ENCODE assay signal across 13 mouse cellular contexts in genomic region chr5:24968792-24969191, GRCm38 (mm10).
DNase-seq lines count a peak whose midpoint lies in the region; ATAC-seq and TF ChIP-seq lines count a peak whose summit lies in the region.
"Had no signal": no experiment of that assay in that cellular context is flagged by ENCODE, and none has a peak within 500 bp of the region (broad histone marks: within the 10 kb centered on the region; RNA-seq: fewer than 3 reads in every experiment).

No protein-coding gene starts in this region.

- no peak for TF ChIP-seq CTCF in liver, embryonic 14.5 days (IDR thresholded peaks at IDR 0.05; ENCODE audit: low read depth)

- no peak for ATAC-seq in hindbrain, embryonic 14.5 days (ENCODE audit: low FRiP score)
- no peak for ATAC-seq in hindbrain, embryonic 11.5 days (ENCODE audit: low FRiP score)
- ATAC-seq in hematopoietic stem cell, adult 5-6 weeks (replicated peaks in 1 of 2; ENCODE audit: insufficient read depth in 1 of 2, low FRiP score in 2 of 2, low TSS enrichment in 1 of 2, low read depth in 1 of 2, poor library complexity in 2 of 2, severe bottlenecking in 2 of 2), result 0 out of 4 replicates have a peak, but pooled peaks have one; percentile 7 to 8
- ATAC-seq in liver, embryonic 14.5 days (ENCODE audit: insufficient read depth), result peak; percentile 54; the same call in 1 of the 2 replicates
- peak; percentile 83; the same call in 1 of the 2 replicates for ATAC-seq in stomach, embryonic 16.5 days (ENCODE audit: insufficient read depth, low FRiP score)

- no peaks in the 10 kb centered on the region for H3K27me3 ChIP-seq in hindbrain, embryonic 14.5 days (ENCODE audit: control insufficient read depth, insufficient read depth, low read length)
- no peaks in the 10 kb centered on the region for H3K27me3 ChIP-seq in hindbrain, embryonic 11.5 days (ENCODE audit: control insufficient read depth, insufficient read depth, low read length)
- H3K27me3 ChIP-seq in liver, embryonic 14.5 days (ENCODE audit: control insufficient read depth, insufficient read depth, low read length), result no peaks in the 10 kb centered on the region; the same call in 1 of the 2 replicates
- no peaks in the 10 kb centered on the region for H3K27me3 ChIP-seq in stomach, embryonic 16.5 days (ENCODE audit: control insufficient read depth, insufficient read depth, low read length)
- H3K27me3 ChIP-seq: embryonic facial prominence, embryonic 13.5 days; forebrain, embryonic 12.5 days; limb, embryonic 13.5 days had no signal

- no peaks in the 10 kb centered on the region for H3K36me3 ChIP-seq in hindbrain, embryonic 14.5 days (replicated peaks; ENCODE audit: control insufficient read depth, insufficient read depth)
- H3K36me3 ChIP-seq in hindbrain, embryonic 11.5 days (ENCODE audit: control insufficient read depth, insufficient read depth, low read length), result no peaks in the 10 kb centered on the region
- H3K36me3 ChIP-seq in liver, embryonic 14.5 days (replicated peaks; ENCODE audit: control insufficient read depth, insufficient read depth, low read depth), result no peaks in the 10 kb centered on the region
- no peaks in the 10 kb centered on the region for H3K36me3 ChIP-seq in stomach, embryonic 16.5 days (ENCODE audit: control insufficient read depth, insufficient read depth, low read length)
- H3K36me3 ChIP-seq: embryonic facial prominence, embryonic 13.5 days; forebrain, embryonic 12.5 days; limb, embryonic 13.5 days had no signal

- TF ChIP-seq EP300 in liver, embryonic 14.5 days (IDR thresholded peaks at IDR 0.05; ENCODE audit: low read depth), result no peak

- H3K4me1 ChIP-seq in hindbrain, embryonic 14.5 days (replicated peaks; ENCODE audit: control insufficient read depth, insufficient read depth, low read length), result no peaks in the 10 kb centered on the region
- no peaks in the 10 kb centered on the region for H3K4me1 ChIP-seq in hindbrain, embryonic 11.5 days (replicated peaks; ENCODE audit: control insufficient read depth, insufficient read depth, low read length)
- H3K4me1 ChIP-seq in liver, embryonic 14.5 days (replicated peaks; ENCODE audit: control insufficient read depth in 2 of 2, insufficient read depth in 2 of 2, low read length in 1 of 2), result peaks cover 4 to 11% of the 10 kb centered on the region in 2 experiments; a peak in 3 of 4 replicates
- H3K4me1 ChIP-seq in stomach, embryonic 16.5 days (ENCODE audit: control insufficient read depth, insufficient read depth, low read length), result peaks cover 15% of the 10 kb centered on the region
- H3K4me1 ChIP-seq: limb, embryonic 13.5 days had no signal

- no peak overlapping the region for H3K9ac ChIP-seq in hindbrain, embryonic 14.5 days
- H3K9ac ChIP-seq in hindbrain, embryonic 11.5 days (ENCODE audit: low read depth, low read length), result no peak overlapping the region
- no peak overlapping the region for H3K9ac ChIP-seq in liver, embryonic 14.5 days (replicated peaks)
- peak overlapping the region; percentile 15; the same call in 1 of the 2 replicates for H3K9ac ChIP-seq in stomach, embryonic 16.5 days (ENCODE audit: low read length)
- H3K9ac ChIP-seq: embryonic facial prominence, embryonic 13.5 days; forebrain, embryonic 12.5 days; limb, embryonic 13.5 days had no signal

- no peak overlapping the region for H3K4me3 ChIP-seq in hindbrain, embryonic 14.5 days (replicated peaks; ENCODE audit: low read length)
- no peak overlapping the region for H3K4me3 ChIP-seq in hindbrain, embryonic 11.5 days (ENCODE audit: low read depth, low read length)
- H3K4me3 ChIP-seq in liver, embryonic 14.5 days (ENCODE audit: insufficient read depth in 1 of 2, low read depth in 2 of 2, low read length in 2 of 2), result no peak overlapping the region
- no peak overlapping the region for H3K4me3 ChIP-seq in stomach, embryonic 16.5 days (replicated peaks; ENCODE audit: low read length)
- H3K4me3 ChIP-seq: embryonic facial prominence, embryonic 13.5 days; forebrain, embryonic 12.5 days; limb, embryonic 13.5 days had no signal

- H3K9me3 ChIP-seq in hindbrain, embryonic 14.5 days (ENCODE audit: control insufficient read depth, low read length), result no peaks in the 10 kb centered on the region
- no peaks in the 10 kb centered on the region for H3K9me3 ChIP-seq in hindbrain, embryonic 11.5 days (ENCODE audit: control insufficient read depth, low read length)
- no peaks in the 10 kb centered on the region for H3K9me3 ChIP-seq in liver, embryonic 14.5 days (ENCODE audit: control insufficient read depth, low read length)
- H3K9me3 ChIP-seq in stomach, embryonic 16.5 days (replicated peaks; ENCODE audit: control insufficient read depth, low read length), result no peaks in the 10 kb centered on the region
- H3K9me3 ChIP-seq: embryonic facial prominence, embryonic 13.5 days; forebrain, embryonic 12.5 days; limb, embryonic 13.5 days had no signal

- DNase-seq in hindbrain, embryonic 14.5 days (ENCODE audit: low spot score), result no peak
- DNase-seq in hindbrain, embryonic 11.5 days (ENCODE audit: low spot score), result no peak
- DNase-seq in liver, embryonic 14.5 days (ENCODE audit: low read depth in 3 of 3, low spot score in 3 of 3), result peak in 1 of 3 experiments; percentile 27
- DNase-seq in cerebellum, adult 18-20 months, result no peak
- DNase-seq in layer of hippocampus, postnatal 25 days (ENCODE audit: extremely low spot score in 1 of 2, low spot score in 1 of 2), result no peak
- DNase-seq: cerebellum, postnatal 10 days; gastrocnemius, postnatal 25 days; lung, postnatal 4 days had no signal

- 0 out of 2 replicates have a peak overlapping the region, but pooled peaks have one; percentile 20 for H3K27ac ChIP-seq in hindbrain, embryonic 14.5 days
- H3K27ac ChIP-seq in hindbrain, embryonic 11.5 days (ENCODE audit: low read depth, low read length), result no peak overlapping the region
- no peak overlapping the region for H3K27ac ChIP-seq in liver, embryonic 14.5 days
- H3K27ac ChIP-seq in stomach, embryonic 16.5 days (ENCODE audit: low read length), result peak overlapping the region; percentile 65
- H3K27ac ChIP-seq: embryonic facial prominence, embryonic 13.5 days; forebrain, embryonic 12.5 days; limb, embryonic 13.5 days had no signal

- 46% methylated on average over 8 of the region's 8 CpGs for WGBS in hindbrain, embryonic 14.5 days
- WGBS in hindbrain, embryonic 11.5 days, result 51% methylated on average over 8 of the region's 8 CpGs
- WGBS in liver, embryonic 14.5 days (ENCODE audit: insufficient replicate concordance), result 3% methylated on average over 8 of the region's 8 CpGs
- WGBS in stomach, embryonic 16.5 days, result 18% methylated on average over 8 of the region's 8 CpGs

- H3K4me2 ChIP-seq in hindbrain, embryonic 14.5 days (replicated peaks), result no peak overlapping the region
- no peak overlapping the region for H3K4me2 ChIP-seq in hindbrain, embryonic 11.5 days (replicated peaks; ENCODE audit: low read depth, low read length)
- peak overlapping the region; percentile 24; the same call in 1 of the 2 replicates for H3K4me2 ChIP-seq in liver, embryonic 14.5 days (ENCODE audit: low read depth)
- peak overlapping the region; percentile 28; the same call in 1 of the 2 replicates for H3K4me2 ChIP-seq in stomach, embryonic 16.5 days (ENCODE audit: low read depth, low read length)
- H3K4me2 ChIP-seq: embryonic facial prominence, embryonic 13.5 days; forebrain, embryonic 12.5 days; limb, embryonic 13.5 days had no signal

Comparison
In these comparisons a context has a peak if more than half of its experiments do, and no peak if none do; other contexts are left out.
1. H3K27ac ChIP-seq: peak in hindbrain, embryonic 14.5 days (single experiment) and stomach, embryonic 16.5 days (single experiment); none in hindbrain, embryonic 11.5 days (single experiment) and liver, embryonic 14.5 days (single experiment).
2. ATAC-seq: peak in hematopoietic stem cell, adult 5-6 weeks (2 of 2), liver, embryonic 14.5 days (single experiment) and stomach, embryonic 16.5 days (single experiment); none in hindbrain, embryonic 14.5 days (single experiment) and hindbrain, embryonic 11.5 days (single experiment).
3. H3K4me2 ChIP-seq: peak in liver, embryonic 14.5 days (single experiment) and stomach, embryonic 16.5 days (single experiment); none in hindbrain, embryonic 14.5 days (single experiment) and hindbrain, embryonic 11.5 days (single experiment).